In genomic region chr19:29522445-29523229, GRCm38 (mm10) we compare ENCODE assay signal across 8 mouse cellular contexts. TPM values are rescaled to one million over a fixed set of nuclear protein-coding genes. Genes with fewer than 3 reads are reported as not detected.
A peak's percentile ranks its signal among the peaks of the same experiment; 100 is the strongest.
DNase-seq lines count a peak whose midpoint lies in the region; ATAC-seq and TF ChIP-seq lines count a peak whose summit lies in the region.

No protein-coding gene starts in this region.

- no peaks in the 10 kb centered on the region for H3K9me3 ChIP-seq in intestine, embryonic 15.5 days
- H3K9me3 ChIP-seq in limb, embryonic 14.5 days (ENCODE audit: control insufficient read depth, low read length): no peaks in the 10 kb centered on the region
- H3K9me3 ChIP-seq in midbrain, embryonic 16.5 days (replicated peaks; ENCODE audit: control insufficient read depth, low read length, poor library complexity, severe bottlenecking): no peaks in the 10 kb centered on the region

- WGBS in spleen, adult 2 months: under 1% methylated on average over 86 of the region's 92 CpGs
- under 1% methylated on average over 83 of the region's 92 CpGs for WGBS in intestine, embryonic 15.5 days
- WGBS in limb, embryonic 14.5 days: 0% methylated on average over 63 of the region's 92 CpGs
- WGBS in midbrain, embryonic 16.5 days: 0% methylated on average over 82 of the region's 92 CpGs

- peak; percentile 74 for ATAC-seq in intestine, embryonic 15.5 days
- peak; percentile 62 for ATAC-seq in limb, embryonic 14.5 days (ENCODE audit: low FRiP score, low read depth)
- ATAC-seq in midbrain, embryonic 16.5 days: peak; percentile 87

- no peaks in the 10 kb centered on the region; the same call in 1 of the 2 replicates for H3K27me3 ChIP-seq in spleen, adult 2 months (ENCODE audit: control insufficient read depth, insufficient read depth, low read length)
- no peaks in the 10 kb centered on the region for H3K27me3 ChIP-seq in intestine, embryonic 15.5 days (replicated peaks)
- H3K27me3 ChIP-seq in limb, embryonic 14.5 days (ENCODE audit: control insufficient read depth, insufficient read depth, low read length): no peaks in the 10 kb centered on the region
- no peaks in the 10 kb centered on the region for H3K27me3 ChIP-seq in midbrain, embryonic 16.5 days (ENCODE audit: control insufficient read depth, insufficient read depth, low read depth, low read length)
- H3K27me3 ChIP-seq in testis, adult 2 months (ENCODE audit: control insufficient read depth, insufficient read depth, low read length): no peaks in the 10 kb centered on the region

- no peak for TF ChIP-seq POLR2A in spleen, adult 2 months (IDR thresholded peaks at IDR 0.05; ENCODE audit: low read depth, low read length)
- no peak for TF ChIP-seq POLR2A in limb, embryonic 14.5 days (IDR thresholded peaks at IDR 0.05; ENCODE audit: borderline replicate concordance, extremely low read depth, insufficient read depth, insufficient read length)
- peak; percentile 17; the same call in 1 of the 2 replicates for TF ChIP-seq POLR2A in testis, adult 2 months (IDR thresholded peaks at IDR 0.05; ENCODE audit: control insufficient read depth, low read depth, low read length)

- H3K4me3 ChIP-seq in spleen, adult 2 months (ENCODE audit: extremely low read depth, insufficient read depth, insufficient read length): peak overlapping the region; percentile 100
- H3K4me3 ChIP-seq in gastrocnemius, adult 2 months: peak overlapping the region; percentile 98
- H3K4me3 ChIP-seq in intestine, embryonic 15.5 days (replicated peaks): peak overlapping the region; percentile 96
- H3K4me3 ChIP-seq in limb, embryonic 14.5 days (replicated peaks; ENCODE audit: low read length): peak overlapping the region; percentile 87
- peak overlapping the region; percentile 88 for H3K4me3 ChIP-seq in midbrain, embryonic 16.5 days (ENCODE audit: low read depth, low read length)
- peak overlapping the region; percentile 81 for H3K4me3 ChIP-seq in testis, adult 2 months (ENCODE audit: control insufficient read depth, low read depth, low read length)

- no peaks in the 10 kb centered on the region; the same call in 1 of the 2 replicates for H3K36me3 ChIP-seq in spleen, adult 2 months (ENCODE audit: control insufficient read depth, insufficient read depth, low read length)
- H3K36me3 ChIP-seq in intestine, embryonic 15.5 days: no peaks in the 10 kb centered on the region
- H3K36me3 ChIP-seq in limb, embryonic 14.5 days (ENCODE audit: control insufficient read depth, insufficient read depth, low read length): no peaks in the 10 kb centered on the region; the same call in 1 of the 2 replicates
- no peaks in the 10 kb centered on the region for H3K36me3 ChIP-seq in midbrain, embryonic 16.5 days (ENCODE audit: control insufficient read depth, insufficient read depth, low read length)
- H3K36me3 ChIP-seq in testis, adult 2 months (ENCODE audit: control insufficient read depth, insufficient read depth, low read length): no peaks in the 10 kb centered on the region; the same call in 1 of the 2 replicates

- TF ChIP-seq CTCF in spleen, adult 2 months (IDR thresholded peaks at IDR 0.05; ENCODE audit: extremely low read depth, insufficient read depth, insufficient read length, insufficient replicate concordance): no peak
- TF ChIP-seq CTCF in gastrocnemius, adult 2 months (IDR thresholded peaks at IDR 0.05): no peak
- TF ChIP-seq CTCF in testis, adult 2 months (IDR thresholded peaks at IDR 0.05; ENCODE audit: control insufficient read depth, insufficient read depth, insufficient replicate concordance, low read depth, low read length): no peak

- peaks cover 4% of the 10 kb centered on the region for H3K4me1 ChIP-seq in spleen, adult 2 months (ENCODE audit: control insufficient read depth, insufficient read depth, insufficient read length)
- H3K4me1 ChIP-seq in intestine, embryonic 15.5 days (replicated peaks): 0 out of 2 replicates have a peak, but pooled peaks cover 4% of the 10 kb centered on the region
- H3K4me1 ChIP-seq in limb, embryonic 14.5 days (ENCODE audit: control insufficient read depth, insufficient read depth, low read length): peaks cover 17% of the 10 kb centered on the region
- H3K4me1 ChIP-seq in midbrain, embryonic 16.5 days (ENCODE audit: control insufficient read depth, insufficient read depth, low read length): peaks cover 14% of the 10 kb centered on the region
- peaks cover 7% of the 10 kb centered on the region for H3K4me1 ChIP-seq in testis, adult 2 months (ENCODE audit: control insufficient read depth, insufficient read depth, low read length)

- H3K9ac ChIP-seq in intestine, embryonic 15.5 days: peak overlapping the region; percentile 91
- H3K9ac ChIP-seq in limb, embryonic 14.5 days (ENCODE audit: low read depth, low read length, severe bottlenecking): peak overlapping the region; percentile 92
- peak overlapping the region; percentile 92 for H3K9ac ChIP-seq in midbrain, embryonic 16.5 days (ENCODE audit: low read depth, low read length)

- peak in 1 of 2 experiments; percentile 39 for DNase-seq in spleen, adult 2 months (ENCODE audit: low read depth in 1 of 2, low spot score in 2 of 2)
- no peak for DNase-seq in spleen, adult 12 weeks (ENCODE audit: low spot score)
- DNase-seq in cerebellum, postnatal 36 days: peak; percentile 38 to 45
- DNase-seq in gastrocnemius, adult 2 months: peak; percentile 75
- DNase-seq in limb, embryonic 14.5 days (ENCODE audit: low spot score): peak; percentile 37

- H3K4me2 ChIP-seq in intestine, embryonic 15.5 days (replicated peaks): peak overlapping the region; percentile 70
- peak overlapping the region; percentile 79 for H3K4me2 ChIP-seq in limb, embryonic 14.5 days (replicated peaks; ENCODE audit: low read depth, low read length, severe bottlenecking)
- H3K4me2 ChIP-seq in midbrain, embryonic 16.5 days (ENCODE audit: low read length): peak overlapping the region; percentile 96

- intact Hi-C loops in gastrocnemius, adult 2 months (cut with DNase I): loop anchor here (2.0 kb wide), 1 partner anchor 40 kb away; no protein-coding TSS in a partner anchor

- peak overlapping the region; percentile 79 for H3K27ac ChIP-seq in spleen, adult 2 months (ENCODE audit: insufficient read depth, low read length)
- H3K27ac ChIP-seq in gastrocnemius, adult 2 months: peak overlapping the region; percentile 99
- peak overlapping the region; percentile 93 for H3K27ac ChIP-seq in intestine, embryonic 15.5 days
- peak overlapping the region; percentile 94 for H3K27ac ChIP-seq in limb, embryonic 14.5 days (replicated peaks; ENCODE audit: low read depth, low read length)
- peak overlapping the region; percentile 91 for H3K27ac ChIP-seq in midbrain, embryonic 16.5 days (ENCODE audit: low read length)
- peak overlapping the region; percentile 59 for H3K27ac ChIP-seq in testis, adult 2 months (ENCODE audit: control insufficient read depth, insufficient read depth, low read depth, low read length)

RNA-seq across cellular contexts. Expression of gene Ric1, which starts 0.6 kb away (rescaled TPM):
- polyA plus RNA-seq in spleen, adult 2 months (2012; rRNA removed): 6.7 and 8.4 TPM in 2 replicates
- 10 to 100 TPM; 24.4 to 27.3 TPM for total RNA-seq in gastrocnemius, adult 2 months (2021)
- polyA plus RNA-seq in intestine, embryonic 15.5 days (2015; fragmentation: Nextera tagmentation; extraction: Ambion mirVana): 11.9 and 12.3 TPM in 2 replicates
- 31.4 and 35.7 TPM in 2 replicates for polyA plus RNA-seq in limb, embryonic 14.5 days (2012; rRNA removed)
- 22.7 and 27.8 TPM in 2 replicates for polyA plus RNA-seq in limb, embryonic 14.5 days (2014; fragmentation: Nextera tagmentation; extraction: Ambion mirVana)
- polyA plus RNA-seq in midbrain, embryonic 16.5 days (2015; fragmentation: Nextera tagmentation; extraction: Ambion mirVana): 12.4 and 12.6 TPM in 2 replicates
- polyA plus RNA-seq in testis, adult 2 months (2012; rRNA removed): 4.6 and 5.2 TPM in 2 replicates
